Mouse (Mus musculus): ENCODE measurements around the gene Stat3. TPM values are rescaled to one million over a fixed set of nuclear protein-coding genes. Genes with fewer than 3 reads are reported as not detected.

Stat3 gene
- total RNA-seq, 2 experiments from 2014 or later: 32.9 to 34.4 TPM

DNA sequence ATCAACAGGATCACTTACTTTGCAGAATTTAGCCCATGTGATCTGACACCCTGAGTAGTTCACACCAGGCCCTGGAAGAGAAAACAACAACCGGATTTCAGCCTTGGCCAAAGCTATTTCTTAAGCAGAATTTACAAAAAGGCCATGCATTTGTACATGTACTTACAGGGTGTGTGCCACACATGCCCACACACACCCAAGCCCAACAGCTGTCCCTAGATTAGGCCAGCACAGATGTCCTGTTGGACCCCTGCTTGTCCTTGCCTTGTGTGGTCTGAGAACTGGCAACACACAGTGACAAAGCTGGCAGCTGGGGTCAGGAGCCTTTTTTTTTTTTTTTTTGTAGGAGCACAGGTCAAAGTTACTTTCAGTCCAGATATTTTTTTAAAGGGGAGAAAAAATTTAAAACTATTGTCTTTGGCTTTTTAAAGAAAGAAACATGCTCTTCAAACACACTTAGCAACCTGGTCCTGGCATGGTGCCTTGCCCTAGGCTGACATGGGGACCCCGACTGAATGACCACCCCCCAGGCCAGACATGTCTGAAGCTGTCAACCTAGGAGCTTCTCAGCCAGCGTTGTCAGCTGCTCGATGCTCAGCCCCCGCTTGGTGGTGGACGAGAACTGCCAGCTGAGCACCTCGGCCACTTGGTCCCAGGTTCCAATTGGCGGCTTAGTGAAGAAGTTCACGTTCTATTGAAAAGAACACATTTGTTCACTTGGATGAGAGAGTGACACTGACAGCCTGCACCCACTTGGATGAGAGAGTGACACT is 45.0 kb downstream of the Stat3 start:
- no peak for DNase-seq (ENCODE audit: extremely low spot score in 1 of 2, low spot score in 1 of 2)

GRCm38 (mm10) chr11:100893482-100893881 is 45.9 kb downstream of the Stat3 start:
- peak; percentile 76 to 92 for DNase-seq (ENCODE audit: extremely low spot score in 1 of 2, low spot score in 1 of 2)

- DNase-seq (ENCODE audit: extremely low spot score in 1 of 2, low spot score in 1 of 2): no peak
These were observed 46.9 kb downstream of the Stat3 start for GRCm38 (mm10) chr11:100892435-100892834.

DNA sequence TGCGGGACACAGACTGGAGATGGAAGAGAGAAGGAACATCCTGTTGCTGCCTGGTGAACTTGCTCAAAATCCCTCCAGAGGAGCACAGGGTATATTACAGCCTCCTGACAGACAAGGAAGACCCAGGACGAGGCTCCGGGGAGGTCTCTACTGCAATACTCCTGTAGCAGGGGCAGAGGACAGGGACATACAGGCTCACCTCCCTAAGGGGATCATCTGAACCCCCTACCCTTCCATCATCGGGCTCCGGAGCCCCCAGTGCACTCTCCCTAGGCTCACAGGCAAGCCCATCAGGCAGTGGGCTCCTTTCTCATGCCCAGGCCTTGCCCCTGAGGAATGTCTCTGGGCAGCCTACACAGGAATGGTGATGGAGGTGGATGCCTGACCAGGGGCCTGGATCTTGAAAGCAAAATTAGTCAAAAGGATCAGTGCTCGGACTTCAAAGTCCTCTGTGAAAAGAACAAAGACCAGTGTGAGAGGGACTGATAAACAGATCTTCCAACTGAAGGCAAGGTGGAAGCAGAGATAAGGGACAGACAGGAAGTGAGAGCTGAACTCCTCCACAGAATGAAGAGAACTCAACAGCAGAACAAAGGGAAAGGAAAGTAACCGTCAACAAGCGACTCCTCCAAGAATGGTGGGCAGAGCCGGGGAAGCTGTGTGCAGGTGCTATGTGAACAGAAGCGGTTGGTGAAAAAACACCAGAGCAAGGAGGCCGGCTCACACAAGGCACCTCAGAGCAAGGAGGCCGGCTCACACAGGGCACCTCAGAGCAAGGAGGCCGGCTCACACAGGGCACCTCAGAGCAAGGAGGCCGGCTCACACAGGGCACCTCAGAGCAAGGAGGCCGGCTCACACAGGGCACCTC is 47.9 kb downstream of the Stat3 start:
- no peak for DNase-seq (ENCODE audit: extremely low spot score in 1 of 2, low spot score in 1 of 2)

DNA sequence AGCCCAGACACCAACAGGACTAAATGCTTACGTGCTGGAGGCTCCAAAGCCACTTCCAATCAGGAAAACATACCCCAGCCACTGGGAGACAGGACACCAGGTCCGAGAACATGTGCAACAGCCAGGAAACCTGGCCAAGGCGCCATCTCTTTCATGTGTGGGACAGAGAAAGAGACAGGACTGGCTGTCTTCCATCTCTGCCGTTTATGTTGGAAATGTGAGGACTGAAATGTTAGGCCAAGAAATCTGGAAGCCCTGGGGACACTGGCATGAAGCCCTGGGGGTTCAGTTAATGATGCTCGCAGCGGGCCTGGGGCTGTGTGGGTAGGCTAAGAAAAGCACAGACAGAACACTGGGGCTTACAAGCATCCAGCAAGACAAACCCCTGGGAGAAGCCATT is 48.9 kb downstream of the Stat3 start:
- no peak for DNase-seq (ENCODE audit: extremely low spot score in 1 of 2, low spot score in 1 of 2)

DNA sequence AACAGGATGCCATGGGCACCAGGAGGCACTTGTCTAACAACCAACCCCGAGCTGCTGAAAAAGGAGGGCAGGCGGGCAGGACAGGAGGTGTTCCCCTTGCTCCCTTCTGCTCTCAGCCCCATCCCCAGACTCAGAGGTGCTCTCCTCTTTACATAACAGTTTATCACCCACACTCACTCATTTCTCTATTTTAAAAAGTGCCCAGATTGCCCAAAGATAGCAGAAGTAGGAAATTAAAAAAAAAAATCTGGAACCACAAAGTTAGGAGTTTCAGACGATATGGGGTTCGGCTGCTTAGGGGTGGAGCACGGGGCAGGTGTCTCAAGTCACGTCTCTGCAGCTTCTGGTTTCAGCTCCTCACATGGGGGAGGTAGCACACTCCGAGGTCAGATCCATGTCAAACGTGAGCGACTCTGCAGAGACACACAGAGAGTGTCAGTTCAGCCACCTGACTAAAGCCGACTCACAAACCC is 51.0 kb downstream of the Stat3 start:
- no peak for DNase-seq (ENCODE audit: extremely low spot score in 1 of 2, low spot score in 1 of 2)

DNA sequence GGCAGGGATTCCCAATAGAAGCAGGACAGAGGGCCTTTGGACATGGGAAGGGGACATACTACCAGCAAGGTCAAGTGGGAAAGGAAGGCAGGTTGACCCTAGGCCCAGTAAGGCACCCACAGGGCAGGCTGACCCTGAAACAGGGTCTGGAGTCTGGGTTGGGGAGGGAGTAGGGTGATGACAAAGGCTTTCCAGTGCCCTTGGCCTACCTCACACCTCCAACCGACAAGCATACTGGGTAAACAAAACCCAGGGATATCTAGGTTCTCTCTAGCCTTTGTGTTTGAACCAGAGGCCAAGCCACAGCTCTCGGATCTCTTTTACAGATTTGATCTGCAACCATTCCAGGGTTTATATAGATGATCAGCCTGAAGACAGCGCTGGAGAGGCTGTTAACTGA is 51.6 kb downstream of the Stat3 start:
- no peak for DNase-seq (ENCODE audit: extremely low spot score in 1 of 2, low spot score in 1 of 2)

- DNase-seq (ENCODE audit: extremely low spot score in 1 of 2, low spot score in 1 of 2): no peak
These were observed 52.1 kb downstream of the Stat3 start for GRCm38 (mm10) chr11:100887236-100887635.

DNA sequence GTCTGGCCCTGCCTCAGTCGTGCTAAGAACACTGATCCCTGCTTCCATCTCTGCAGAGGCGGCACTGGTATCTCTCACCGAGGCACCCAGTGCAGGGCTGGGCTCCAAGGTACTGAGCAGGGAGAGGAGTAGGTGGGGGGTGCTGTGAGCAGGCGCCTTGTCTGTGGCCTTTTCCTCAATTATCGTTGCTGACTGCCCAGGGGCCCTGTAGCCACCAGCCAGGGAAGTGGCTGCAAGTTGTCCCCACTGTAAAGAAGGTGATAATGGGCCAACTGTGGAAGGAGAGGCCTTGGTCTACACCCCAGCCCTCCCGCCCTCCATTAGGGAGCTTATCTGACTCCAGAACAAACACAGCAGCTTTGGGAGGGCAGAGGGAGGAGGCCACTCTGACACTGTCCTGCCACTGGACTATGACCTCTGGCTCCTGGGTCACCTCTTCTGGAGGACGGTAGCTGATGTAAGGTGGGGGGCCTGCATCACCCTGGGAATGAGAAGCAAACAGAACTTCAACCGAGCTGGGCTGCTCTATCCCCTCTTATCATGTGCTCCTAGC is 53.1 kb downstream of the Stat3 start:
- no peak for DNase-seq (ENCODE audit: extremely low spot score in 1 of 2, low spot score in 1 of 2)

DNA sequence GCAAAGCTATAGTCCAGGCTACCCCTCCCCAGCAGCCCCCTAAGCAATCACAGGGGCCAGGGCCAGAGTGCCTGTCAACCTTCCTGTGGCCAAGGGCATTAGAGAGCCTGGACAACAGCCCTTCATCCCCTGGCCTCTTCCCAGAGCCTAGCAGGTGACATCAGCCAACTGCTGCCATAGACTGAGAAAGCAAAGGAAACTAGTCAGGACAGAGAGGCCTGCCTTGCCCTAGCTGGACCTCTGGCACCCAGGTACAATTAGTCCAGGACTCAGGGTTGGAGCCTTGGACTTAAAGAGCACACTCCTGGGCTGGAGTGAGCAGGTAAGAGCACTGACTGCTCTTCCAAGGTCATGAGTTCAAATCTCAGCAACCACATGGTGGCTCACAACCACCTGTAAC is 53.9 kb downstream of the Stat3 start:
- no peak for DNase-seq (ENCODE audit: extremely low spot score in 1 of 2, low spot score in 1 of 2)

- DNase-seq (ENCODE audit: extremely low spot score in 1 of 2, low spot score in 1 of 2): no peak
These were observed 55.7 kb downstream of the Stat3 start for GRCm38 (mm10) chr11:100883640-100884039.

DNA sequence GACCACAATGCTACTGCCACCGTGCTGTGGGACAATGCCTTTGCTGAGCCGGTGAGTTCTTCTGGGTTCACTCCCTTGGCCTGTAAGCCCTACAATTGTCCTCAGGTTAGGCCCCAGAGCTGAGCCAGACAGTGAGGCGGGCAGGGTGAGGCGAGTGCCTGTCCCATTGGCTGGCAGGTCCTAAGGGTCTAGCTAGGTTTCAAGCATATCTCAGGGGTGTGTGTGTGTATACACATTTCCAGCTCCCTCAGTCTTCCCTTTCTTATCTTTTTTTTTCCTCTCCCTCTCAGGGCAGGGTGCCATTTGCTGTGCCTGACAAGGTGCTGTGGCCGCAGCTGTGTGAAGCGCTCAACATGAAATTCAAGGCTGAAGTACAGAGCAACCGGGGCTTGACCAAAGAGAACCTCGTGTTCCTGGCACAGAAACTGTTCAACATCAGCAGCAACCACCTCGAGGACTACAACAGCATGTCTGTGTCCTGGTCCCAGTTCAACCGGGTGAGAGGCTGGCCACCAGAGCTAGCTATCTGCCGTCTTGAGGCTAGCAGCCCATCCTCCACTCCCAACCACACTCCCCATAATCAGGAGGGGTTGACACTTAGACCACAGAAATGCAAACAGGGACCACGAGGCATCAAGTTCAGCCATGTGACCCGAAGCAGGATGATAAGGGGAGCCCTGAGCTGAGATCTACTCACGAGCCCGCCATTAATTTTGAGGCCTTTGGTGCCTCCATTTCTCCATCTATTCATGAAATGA is 59.8 kb downstream of the Stat3 start:
- no peak for DNase-seq (ENCODE audit: extremely low spot score in 1 of 2, low spot score in 1 of 2)

- DNase-seq (ENCODE audit: extremely low spot score in 1 of 2, low spot score in 1 of 2): no peak
These were observed 63.6 kb downstream of the Stat3 start for GRCm38 (mm10) chr11:100875761-100876160.

DNA sequence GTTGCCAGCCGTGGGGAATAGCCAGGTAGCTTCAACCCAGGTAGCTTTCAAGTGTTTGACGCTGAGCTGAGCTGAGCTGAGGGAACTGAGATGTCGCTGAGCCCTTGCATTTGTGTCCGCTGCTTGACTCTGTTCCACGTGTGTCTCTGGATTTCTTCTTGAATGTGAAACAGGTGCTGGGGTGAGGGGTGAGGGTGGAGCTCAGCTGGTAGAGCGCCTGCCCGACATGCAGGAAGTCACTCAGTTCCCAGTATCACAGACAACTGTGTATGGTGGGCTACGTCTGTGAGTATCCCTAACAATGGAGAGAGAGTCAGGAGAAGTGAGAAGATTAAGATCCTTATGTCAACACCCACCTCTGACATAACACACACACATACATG is 68.4 kb downstream of the Stat3 start:
- DNase-seq (ENCODE audit: extremely low spot score in 1 of 2, low spot score in 1 of 2): no peak

- DNase-seq (ENCODE audit: extremely low spot score in 1 of 2, low spot score in 1 of 2): peak in 1 of 2 experiments; percentile 30
These were observed 68.9 kb downstream of the Stat3 start for GRCm38 (mm10) chr11:100870256-100870967.

DNA sequence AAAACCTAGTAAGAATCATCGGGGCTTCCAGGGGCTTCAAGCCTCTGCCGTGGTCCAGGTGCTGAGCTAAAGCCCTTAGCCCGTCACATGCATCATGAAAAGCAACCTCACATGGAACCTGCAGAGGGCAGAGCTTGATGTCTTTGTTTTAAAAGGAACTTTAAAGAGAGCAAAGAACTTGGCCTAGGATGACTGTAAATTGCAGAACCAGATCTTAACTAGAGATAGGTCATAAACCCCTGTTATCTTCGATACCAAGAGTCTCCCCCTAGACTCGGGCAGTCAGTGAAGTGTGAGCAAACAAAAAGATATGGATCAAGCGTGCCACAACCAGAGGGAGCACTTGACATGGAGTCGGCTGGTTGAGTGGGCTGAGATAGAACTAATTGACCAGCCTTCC is 73.7 kb downstream of the Stat3 start:
- no peak for DNase-seq (ENCODE audit: extremely low spot score in 1 of 2, low spot score in 1 of 2)

DNA sequence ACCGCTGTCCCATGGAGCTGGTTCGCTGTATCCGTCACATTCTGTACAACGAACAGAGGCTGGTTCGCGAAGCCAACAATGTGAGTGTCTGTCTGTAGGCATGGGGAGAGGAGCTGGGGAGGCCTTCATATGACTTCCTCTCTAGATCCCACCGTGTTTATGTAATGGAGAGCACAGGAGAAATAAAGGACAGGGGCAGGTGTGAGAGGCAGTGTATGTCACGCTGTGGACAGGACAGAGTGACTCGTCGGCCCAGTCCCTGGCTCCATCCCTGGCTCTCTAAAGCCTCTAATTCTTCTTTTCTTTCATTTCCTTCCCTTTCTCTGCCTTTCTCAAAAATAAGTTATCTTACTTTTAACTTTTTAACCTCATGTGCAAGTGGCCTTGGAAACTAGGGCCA is 76.2 kb downstream of the Stat3 start:
- no peak for DNase-seq (ENCODE audit: extremely low spot score in 1 of 2, low spot score in 1 of 2)

DNA sequence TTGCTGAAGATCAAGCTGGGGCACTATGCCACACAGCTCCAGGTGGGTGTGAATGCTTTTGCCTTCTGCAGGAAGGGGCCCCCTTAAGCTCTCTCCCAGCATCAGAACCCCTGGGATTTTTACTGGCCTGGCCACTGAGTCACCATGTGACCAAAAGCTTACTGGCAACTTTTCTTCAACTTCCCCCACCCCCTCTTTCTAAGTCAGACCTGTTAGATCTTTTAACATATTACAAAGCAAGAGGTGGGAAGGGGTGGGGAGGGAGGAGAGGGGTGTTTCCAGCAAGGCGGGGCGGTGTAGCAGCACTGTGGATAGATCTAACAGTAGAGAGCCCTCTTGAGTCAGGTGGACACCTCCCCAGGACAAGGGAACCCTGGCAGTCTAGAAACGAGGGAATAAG is 77.5 kb downstream of the Stat3 start:
- DNase-seq (ENCODE audit: extremely low spot score in 1 of 2, low spot score in 1 of 2): no peak

DNA sequence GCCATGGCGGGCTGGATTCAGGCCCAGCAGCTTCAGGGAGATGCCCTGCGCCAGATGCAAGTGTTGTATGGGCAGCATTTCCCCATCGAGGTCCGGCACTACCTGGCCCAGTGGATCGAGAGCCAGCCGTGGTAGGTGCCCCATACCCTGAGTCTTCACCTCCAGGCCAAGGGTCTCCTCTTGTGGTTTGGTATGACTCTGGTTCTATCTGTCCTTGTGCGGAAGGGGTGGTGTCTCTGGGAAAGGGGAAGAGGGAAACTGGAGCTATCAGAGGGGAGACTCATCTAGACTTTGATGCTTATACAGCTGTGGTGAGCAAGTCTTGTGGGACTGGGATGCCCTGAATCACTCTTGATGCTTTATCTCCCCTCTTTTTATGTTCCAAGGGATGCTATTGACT is 78.0 kb downstream of the Stat3 start:
- no peak for DNase-seq (ENCODE audit: extremely low spot score in 1 of 2, low spot score in 1 of 2)

Measured in layer of hippocampus, postnatal 25 days (tissue).